Mouse (Mus musculus): ENCODE measurements around the gene Ndufaf2.

Gene Ndufaf2

GRCm38 (mm10) chr13:108138403-108138977 is 19.9 kb downstream of the Ndufaf2 start:
- DNase-seq (ENCODE audit: low read depth, low spot score), result no peak

- no peak for DNase-seq (ENCODE audit: low read depth, low spot score)
These were observed 22.8 kb downstream of the Ndufaf2 start for GRCm38 (mm10) chr13:108135617-108136016.

GRCm38 (mm10) chr13:108132031-108132819 is 26.2 kb downstream of the Ndufaf2 start:
- DNase-seq (ENCODE audit: low read depth, low spot score), result no peak

GRCm38 (mm10) chr13:108130737-108131136 is 27.7 kb downstream of the Ndufaf2 start:
- no peak for DNase-seq (ENCODE audit: low read depth, low spot score)

GRCm38 (mm10) chr13:108129070-108129469 is 29.4 kb downstream of the Ndufaf2 start:
- no peak for DNase-seq (ENCODE audit: low read depth, low spot score)

GRCm38 (mm10) chr13:108127883-108128282 is 30.5 kb downstream of the Ndufaf2 start:
- DNase-seq (ENCODE audit: low read depth, low spot score), result no peak

- DNase-seq (ENCODE audit: low read depth, low spot score), result no peak
These were observed 31.3 kb downstream of the Ndufaf2 start for GRCm38 (mm10) chr13:108127130-108127529.

GRCm38 (mm10) chr13:108126246-108126645 is 32.2 kb downstream of the Ndufaf2 start:
- no peak for DNase-seq (ENCODE audit: low read depth, low spot score)

GRCm38 (mm10) chr13:108124096-108124495 is 34.3 kb downstream of the Ndufaf2 start:
- DNase-seq (ENCODE audit: low read depth, low spot score), result no peak

- no peak for DNase-seq (ENCODE audit: low read depth, low spot score)
These were observed 35.2 kb downstream of the Ndufaf2 start for GRCm38 (mm10) chr13:108123109-108123723.

GRCm38 (mm10) chr13:108119411-108120310 is 38.8 kb downstream of the Ndufaf2 start:
- DNase-seq (ENCODE audit: low read depth, low spot score), result no peak

GRCm38 (mm10) chr13:108118188-108118587 is 40.2 kb downstream of the Ndufaf2 start:
- no peak for DNase-seq (ENCODE audit: low read depth, low spot score)

- DNase-seq (ENCODE audit: low read depth, low spot score), result no peak
These were observed 40.8 kb downstream of the Ndufaf2 start for GRCm38 (mm10) chr13:108117654-108118053.

- DNase-seq (ENCODE audit: low read depth, low spot score), result no peak
These were observed 44.2 kb downstream of the Ndufaf2 start for GRCm38 (mm10) chr13:108114257-108114656.

GRCm38 (mm10) chr13:108113536-108113935 is 44.9 kb downstream of the Ndufaf2 start:
- no peak for DNase-seq (ENCODE audit: low read depth, low spot score)

- DNase-seq (ENCODE audit: low read depth, low spot score), result no peak
These were observed 47.5 kb downstream of the Ndufaf2 start for GRCm38 (mm10) chr13:108110929-108111328.

GRCm38 (mm10) chr13:108100700-108101099 is 57.7 kb downstream of the Ndufaf2 start:
- no peak for DNase-seq (ENCODE audit: low read depth, low spot score)

- no peak for DNase-seq (ENCODE audit: low read depth, low spot score)
These were observed 62.0 kb downstream of the Ndufaf2 start for GRCm38 (mm10) chr13:108096446-108096845.

- no peak for DNase-seq (ENCODE audit: low read depth, low spot score)
These were observed 62.8 kb downstream of the Ndufaf2 start for GRCm38 (mm10) chr13:108095617-108096016.

GRCm38 (mm10) chr13:108094681-108095080 is 63.7 kb downstream of the Ndufaf2 start:
- DNase-seq (ENCODE audit: low read depth, low spot score), result no peak

- DNase-seq (ENCODE audit: low read depth, low spot score), result no peak
These were observed 66.1 kb downstream of the Ndufaf2 start for GRCm38 (mm10) chr13:108092290-108092689.

- DNase-seq (ENCODE audit: low read depth, low spot score), result no peak
These were observed 71.7 kb downstream of the Ndufaf2 start for GRCm38 (mm10) chr13:108086724-108087123.

Data from retina, adult 2 months (tissue).